Mouse (Mus musculus) embryonic facial prominence, embryonic 11.5 days (tissue): ENCODE results near the gene Gss. TPM values are rescaled to one million over a fixed set of nuclear protein-coding genes. Genes with fewer than 3 reads are reported as not detected.

Source experiments
- ATAC-seq: fragments of 200-750 bp; cut with Nextera tagmentation; replicated peaks from 2 replicates; pipeline ENCODE4 v1.8.0; 2017; ENCODE audit warnings: low read depth; ENCODE audit not compliant: insufficient number of reproducible peaks, low FRiP score, low TSS enrichment
- DNase-seq: peaks from one replicate; pipeline ENCODE4 v3.0.0-alpha.2; 2015; ENCODE audit warnings: low spot score
- H3K27ac ChIP-seq: fragments of 300-500 bp; sonication (generic); replicated peaks from 2 replicates; pipeline ENCODE4 v1.5.1; 2014; ENCODE audit warnings: mild to moderate bottlenecking, low read depth, low read length, control low read depth
- H3K27me3 ChIP-seq: fragments of 300-500 bp; sonication (generic); 2 replicates; pipeline ENCODE4 v1.6.1; 2014; ENCODE audit warnings: mild to moderate bottlenecking, low read length, moderate library complexity, mixed read lengths; ENCODE audit not compliant: control insufficient read depth, insufficient read depth
- H3K36me3 ChIP-seq: fragments of 300-500 bp; sonication (generic); replicated peaks from 2 replicates; pipeline ENCODE4 v1.6.1; 2014; ENCODE audit warnings: low read depth, mild to moderate bottlenecking, low read length, moderate library complexity, mixed read lengths; ENCODE audit not compliant: control insufficient read depth, insufficient read depth
- H3K4me1 ChIP-seq: fragments of 300-500 bp; sonication (generic); 2 replicates; pipeline ENCODE4 v1.6.1; 2014; ENCODE audit warnings: low read length, mixed read lengths; ENCODE audit not compliant: control insufficient read depth, insufficient read depth
- H3K4me2 ChIP-seq: fragments of 300-500 bp; sonication (generic); 2 replicates; pipeline ENCODE4 v1.6.1; 2014; ENCODE audit warnings: low read depth, mild to moderate bottlenecking, control low read depth, low read length, moderate library complexity
- H3K4me3 ChIP-seq: fragments of 300-500 bp; sonication (generic); 2 replicates; pipeline ENCODE4 v1.5.1; 2014; ENCODE audit warnings: low read depth, low read length, control low read depth
- H3K9ac ChIP-seq: fragments of 300-500 bp; sonication (generic); replicated peaks from 2 replicates; pipeline ENCODE4 v1.6.1; 2014; ENCODE audit warnings: mild to moderate bottlenecking, control low read depth, low read length
- H3K9me3 ChIP-seq: fragments of 300-500 bp; sonication (generic); replicated peaks from 2 replicates; pipeline ENCODE4 v1.6.1; 2016; ENCODE audit warnings: mild to moderate bottlenecking, low read length, inconsistent platforms, mixed read lengths; ENCODE audit not compliant: control insufficient read depth
- WGBS: fragments of 180-500 bp; shearing (Covaris S2); extraction: QIAGEN DNeasy Blood & Tissue Kit; methylation state at CpG from one replicate; pipeline ENCODE4 v1.1.7; 2014; 5-methylcytosine and 5-hydroxymethylcytosine counted together
- polyA plus RNA-seq: library from polyadenylated mRNA; unstranded; fragments of >200 nt; fragmentation: Nextera tagmentation; extraction: Ambion mirVana; gene quantifications from 2 replicates; pipeline ENCODE4 v1.2.1, GENCODE M21; 2014

Gene Gss
- polyA plus RNA-seq, 1 experiment from 2014 or later: 24.3 TPM

DNA sequence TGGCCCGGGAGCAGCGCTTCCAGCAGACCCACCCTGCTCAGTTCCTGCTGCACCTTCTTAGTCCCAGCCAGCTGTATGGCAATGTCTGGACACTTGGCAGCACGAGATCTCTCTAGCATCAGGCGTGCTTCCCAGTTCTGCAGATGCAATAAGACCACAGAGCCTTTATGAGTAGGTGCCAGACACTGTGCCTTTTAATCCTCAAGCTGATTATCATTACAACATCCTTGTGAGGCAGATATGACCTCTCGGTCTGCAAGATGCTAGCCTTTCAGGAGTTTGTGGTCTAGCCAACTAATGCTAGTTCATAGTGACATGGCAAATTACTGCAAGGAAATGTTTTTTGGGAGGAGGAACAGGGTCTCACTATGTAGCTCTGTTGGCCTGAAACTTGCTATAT is 24.9 kb downstream of the Gss start:
- Histone ChIP-seq H3K4me2 (no peak overlapping the region), H3K27ac (no peak overlapping the region), H3K9me3 (no peaks in the 10 kb centered on the region), H3K36me3 (no peaks in the 10 kb centered on the region), H3K27me3 (no peaks in the 10 kb centered on the region), H3K9ac (no peak overlapping the region), H3K4me3 (no peak overlapping the region), H3K4me1 (no peaks in the 10 kb centered on the region)
- DNase-seq: no peak
- ATAC-seq: no peak
- 84% methylated on average over 5 of the region's 5 CpGs for WGBS

DNA sequence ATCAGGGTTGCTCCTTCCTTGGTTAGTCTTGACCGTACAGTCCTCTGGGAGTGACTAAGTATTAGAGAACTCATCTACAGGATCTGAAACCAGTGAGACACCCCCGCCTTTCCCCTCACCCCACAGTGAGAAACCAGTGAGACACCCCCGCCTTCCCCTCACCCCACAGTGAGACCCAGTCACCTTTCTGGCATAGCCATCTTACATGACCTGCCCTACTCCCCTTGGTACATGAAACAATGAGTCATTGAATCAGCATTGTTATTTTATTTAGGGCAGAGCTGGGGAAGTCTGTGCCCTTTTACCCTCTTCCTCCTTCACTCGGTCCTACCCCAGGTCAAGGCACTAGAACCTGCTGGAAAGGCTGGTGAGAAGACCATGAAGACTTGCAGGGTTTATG is 29.7 kb downstream of the Gss start:
- no peaks in the 10 kb centered on the region for H3K9me3 ChIP-seq
- no peaks in the 10 kb centered on the region for H3K27me3 ChIP-seq
- ATAC-seq: no peak
- no peak overlapping the region for H3K4me3 ChIP-seq
- no peak overlapping the region for H3K9ac ChIP-seq
- H3K27ac ChIP-seq: no peak overlapping the region
- H3K36me3 ChIP-seq: no peaks in the 10 kb centered on the region
- no peak overlapping the region for H3K4me2 ChIP-seq
- no peaks in the 10 kb centered on the region for H3K4me1 ChIP-seq
- DNase-seq: no peak
- 76% methylated on average over 4 of the region's 4 CpGs for WGBS

DNA sequence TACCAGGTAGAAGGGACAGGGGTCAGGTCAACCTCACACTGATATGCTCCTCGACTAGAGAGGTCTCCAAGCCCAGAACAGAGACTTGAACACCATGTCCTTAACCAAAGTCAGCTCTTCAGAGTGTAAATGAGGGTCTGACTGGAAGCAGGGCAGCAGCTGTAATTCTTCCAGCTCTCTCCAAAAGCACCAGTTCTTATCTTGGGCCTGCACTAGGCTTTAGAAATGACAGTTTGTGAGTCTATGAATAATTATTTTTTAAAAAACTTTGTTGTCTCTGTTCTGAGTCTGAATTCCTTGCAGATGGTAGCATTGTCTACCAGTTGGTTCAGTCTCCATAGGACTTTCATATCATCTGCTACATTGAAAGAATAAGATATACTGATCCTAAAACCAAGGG is 30.4 kb downstream of the Gss start:
- Histone ChIP-seq H3K27me3 (no peaks in the 10 kb centered on the region), H3K27ac (no peak overlapping the region), H3K36me3 (no peaks in the 10 kb centered on the region), H3K4me1 (no peaks in the 10 kb centered on the region), H3K4me3 (no peak overlapping the region), H3K4me2 (no peak overlapping the region), H3K9me3 (no peaks in the 10 kb centered on the region), H3K9ac (no peak overlapping the region)
- ATAC-seq (no peak), DNase-seq (no peak)
- WGBS: 57% methylated on average over 1 of the region's 1 CpGs

DNA sequence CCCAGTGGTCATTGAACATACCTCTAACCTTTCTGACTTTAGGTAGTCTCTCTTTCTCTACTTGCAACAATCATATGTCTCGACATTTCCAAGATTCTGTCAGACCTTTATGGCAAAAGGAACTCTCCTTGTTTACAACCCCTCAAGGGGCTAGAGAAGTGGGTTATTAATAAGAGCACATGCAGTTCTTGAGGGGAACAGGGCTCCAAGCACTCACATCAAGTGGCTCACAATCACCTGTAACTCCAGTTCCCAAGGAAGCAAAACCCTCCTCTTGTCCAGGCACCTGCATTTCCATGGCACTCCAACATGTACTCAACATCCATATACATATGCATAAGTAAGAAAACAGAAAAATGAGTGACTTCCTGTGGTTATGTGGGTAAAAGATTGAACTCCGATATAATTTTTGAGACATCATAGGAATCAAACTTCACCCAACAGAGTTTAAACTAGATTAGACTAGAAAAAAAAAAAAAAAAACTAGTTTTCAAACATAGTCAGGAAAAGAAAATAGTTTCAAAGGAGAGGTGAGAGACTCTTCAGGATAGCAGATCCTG is 38.1 kb downstream of the Gss start:
- Histone ChIP-seq H3K4me2 (no peak overlapping the region), H3K4me3 (no peak overlapping the region), H3K36me3 (no peaks in the 10 kb centered on the region), H3K27ac (no peak overlapping the region), H3K9me3 (no peaks in the 10 kb centered on the region), H3K27me3 (no peaks in the 10 kb centered on the region), H3K9ac (no peak overlapping the region), H3K4me1 (no peaks in the 10 kb centered on the region)
- WGBS: 90% methylated on average over 2 of the region's 2 CpGs
- DNase-seq (no peak), ATAC-seq (no peak)

DNA sequence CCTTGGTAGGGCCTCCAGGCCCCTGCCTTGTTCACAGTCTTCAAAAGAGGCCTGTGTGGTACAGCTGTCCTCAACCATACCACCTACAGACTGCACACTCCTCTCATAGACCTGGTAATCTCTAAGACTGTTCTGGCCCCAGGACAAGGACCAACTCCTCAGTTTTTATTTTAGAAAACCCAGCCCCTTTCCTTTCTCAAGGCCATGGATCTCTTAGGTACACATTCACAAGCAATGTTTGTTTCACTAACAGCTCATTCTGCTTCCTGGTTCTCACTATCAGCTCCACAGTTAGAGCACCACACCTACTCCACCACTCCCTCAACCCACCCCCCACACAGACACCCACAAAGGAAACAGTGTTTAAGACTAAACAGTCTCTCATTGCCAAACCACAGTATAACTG is 39.7 kb downstream of the Gss start:
- no peak overlapping the region for H3K4me2 ChIP-seq
- no peak overlapping the region for H3K27ac ChIP-seq
- no peak overlapping the region for H3K9ac ChIP-seq
- ATAC-seq (no peak), DNase-seq (no peak)
- H3K27me3 ChIP-seq: no peaks in the 10 kb centered on the region
- no peaks in the 10 kb centered on the region for H3K9me3 ChIP-seq
- H3K36me3 ChIP-seq: no peaks in the 10 kb centered on the region
- no peaks in the 10 kb centered on the region for H3K4me1 ChIP-seq
- H3K4me3 ChIP-seq: no peak overlapping the region

DNA sequence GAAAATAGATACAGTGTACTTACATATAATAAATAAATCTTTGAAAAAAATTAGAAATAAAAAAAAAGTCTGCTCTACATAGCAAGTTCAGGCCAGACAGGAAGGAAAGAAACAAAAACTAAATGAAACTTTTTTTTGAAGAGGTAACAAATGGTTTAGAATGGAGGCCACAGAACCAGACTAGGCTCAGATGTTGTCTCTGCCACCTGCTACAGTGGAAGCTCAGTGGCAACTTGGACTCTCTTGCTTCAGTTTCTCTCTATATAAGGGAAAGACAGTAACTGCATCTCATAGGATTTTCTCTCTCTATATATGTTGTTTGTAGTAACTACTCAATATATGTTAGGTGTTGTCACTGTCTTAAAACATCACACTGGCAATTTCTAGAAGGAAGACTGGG is 40.3 kb downstream of the Gss start:
- no peak for DNase-seq
- no peaks in the 10 kb centered on the region for H3K27me3 ChIP-seq
- no peak overlapping the region for H3K27ac ChIP-seq
- no peak for ATAC-seq
- H3K4me3 ChIP-seq: no peak overlapping the region
- no peaks in the 10 kb centered on the region for H3K4me1 ChIP-seq
- H3K4me2 ChIP-seq: no peak overlapping the region
- H3K9ac ChIP-seq: no peak overlapping the region
- H3K9me3 ChIP-seq: no peaks in the 10 kb centered on the region
- H3K36me3 ChIP-seq: no peaks in the 10 kb centered on the region

DNA sequence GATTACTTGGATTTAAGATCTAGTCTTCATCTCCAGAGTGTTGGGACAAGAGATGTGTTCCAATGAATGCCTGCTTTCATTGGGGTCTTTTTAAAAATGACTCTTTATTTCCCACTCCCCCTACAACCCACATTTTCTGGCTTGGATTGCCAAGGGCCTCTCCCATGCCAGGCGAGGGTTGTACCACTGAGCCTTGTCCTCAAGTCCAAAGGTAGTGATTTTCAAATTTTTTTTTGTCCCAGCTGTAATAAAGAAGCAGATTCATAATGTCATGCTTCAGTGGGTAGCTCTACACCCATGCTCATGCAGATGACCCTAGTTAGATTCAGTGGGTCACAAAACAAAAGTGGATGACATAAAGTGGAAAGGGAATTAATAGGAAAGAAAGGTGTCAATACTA is 45.7 kb downstream of the Gss start:
- Histone ChIP-seq H3K4me3 (no peak overlapping the region), H3K9me3 (no peaks in the 10 kb centered on the region), H3K36me3 (no peaks in the 10 kb centered on the region), H3K4me2 (no peak overlapping the region), H3K27me3 (no peaks in the 10 kb centered on the region), H3K4me1 (no peaks in the 10 kb centered on the region), H3K9ac (no peak overlapping the region), H3K27ac (no peak overlapping the region)
- DNase-seq (no peak), ATAC-seq (no peak)
- 73% methylated on average over 1 of the region's 1 CpGs for WGBS

DNA sequence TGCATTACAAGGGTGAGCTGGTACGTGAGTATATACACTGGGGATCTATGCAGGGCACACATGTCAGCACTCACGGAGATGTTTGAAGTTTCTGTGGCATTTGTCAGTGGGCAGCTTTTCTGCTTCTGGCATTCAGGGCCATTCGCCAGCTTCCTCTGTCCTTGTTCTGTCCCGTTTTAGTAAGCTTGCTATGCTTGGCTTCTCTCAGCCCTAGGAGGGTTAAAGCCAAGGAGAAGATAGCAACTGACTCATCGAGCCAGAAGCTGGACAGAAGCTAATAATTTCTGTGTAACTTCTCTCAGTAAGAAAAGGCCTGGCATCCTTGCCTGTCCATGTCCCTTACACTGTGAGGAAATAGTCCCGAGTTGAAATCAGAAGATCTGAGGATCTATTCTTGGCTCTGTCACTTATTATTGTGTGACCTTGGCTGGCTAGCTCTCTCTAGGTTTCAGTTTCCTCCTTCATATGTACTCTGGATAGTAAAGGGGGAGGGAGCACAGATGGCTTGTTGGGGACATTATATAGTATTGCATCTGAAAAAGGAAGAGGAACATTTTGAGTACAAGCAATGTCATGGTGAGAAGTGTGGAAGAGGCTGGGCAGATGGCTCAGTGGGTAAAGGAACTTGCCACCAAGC is 51.7 kb downstream of the Gss start:
- Histone ChIP-seq H3K9me3 (no peaks in the 10 kb centered on the region), H3K27me3 (no peaks in the 10 kb centered on the region), H3K36me3 (no peaks in the 10 kb centered on the region), H3K9ac (no peak overlapping the region), H3K4me1 (no peaks in the 10 kb centered on the region), H3K4me3 (no peak overlapping the region), H3K27ac (no peak overlapping the region), H3K4me2 (no peak overlapping the region)
- no peak for ATAC-seq
- WGBS: 73% methylated on average over 6 of the region's 6 CpGs
- no peak for DNase-seq
